Mouse (Mus musculus) thymus, adult 2 months (tissue): ENCODE data around the gene Gm12394.

Source experiments
- CTCF ChIP-seq: fragments of 200-500 bp; IDR thresholded peaks from 2 replicates; pipeline ENCODE4 v1.5.1; 2012; ENCODE audit warnings: mild to moderate bottlenecking, control low read depth, low read length, moderate library complexity, borderline replicate concordance; ENCODE audit not compliant: control insufficient read depth, poor library complexity, insufficient read depth; ENCODE audit errors: extremely low read depth
- POLR2A ChIP-seq: fragments of 200-500 bp; IDR thresholded peaks from 2 replicates; pipeline ENCODE4 v1.6.1; 2012; ENCODE audit warnings: mild to moderate bottlenecking, low read length, control low read depth, moderate library complexity; ENCODE audit not compliant: control insufficient read depth, poor library complexity, insufficient read depth; ENCODE audit errors: extremely low read depth

DNA sequence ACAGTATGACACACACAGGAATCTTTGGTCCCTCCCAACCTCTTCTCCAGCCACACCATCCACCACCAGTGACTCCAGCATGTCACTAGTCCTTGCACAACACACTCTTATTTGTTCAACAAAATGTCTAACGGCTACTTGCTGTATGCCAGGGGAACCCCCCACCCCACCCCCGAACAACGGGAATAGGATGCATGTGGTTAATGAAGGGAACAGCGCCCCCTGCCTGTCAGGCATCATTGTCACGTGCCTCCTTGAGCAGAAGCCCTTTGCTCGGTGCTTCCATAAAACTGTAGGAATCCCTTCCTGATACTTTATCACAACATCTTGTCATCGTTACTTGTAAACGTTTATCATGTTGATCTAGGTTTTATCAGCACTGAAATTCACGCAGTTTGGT lies 45.6 kb upstream of the Gm12394 start:
- TF ChIP-seq CTCF, result peak; percentile 45; the same call in 1 of the 2 replicates
- TF ChIP-seq POLR2A, result no peak
